Comparison of ENCODE assay signal across 9 mouse cellular contexts in genomic region chr3:123516784-123517183, GRCm38 (mm10).
DNase-seq lines count a peak whose midpoint lies in the region; ATAC-seq lines count a peak whose summit lies in the region.
"Had no signal": no experiment of that assay in that cellular context is flagged by ENCODE, and none has a peak within 500 bp of the region (broad histone marks: within the 10 kb centered on the region; RNA-seq: fewer than 3 reads in every experiment).

No protein-coding gene starts in this region.

- DNase-seq in adrenal gland, adult 2 months: peak; percentile 31
- DNase-seq in adrenal gland, adult 8-10 months: no peak
- DNase-seq in thymus, postnatal 25 days: peak; percentile 19
- DNase-seq in thymus, postnatal 10 days (ENCODE audit: low spot score in 2 of 2): no peak
- DNase-seq in embryonic facial prominence, embryonic 10.5 days (ENCODE audit: low spot score): peak; percentile 53
- peak; percentile 41 for DNase-seq in induced T-regulatory cell, adult 2 months (ENCODE audit: low read depth)
- DNase-seq: liver, embryonic 13.5 days had no signal

- 41% methylated on average over 4 of the region's 4 CpGs for WGBS in embryonic facial prominence, embryonic 10.5 days

- H3K27ac ChIP-seq in embryonic facial prominence, embryonic 10.5 days (replicated peaks): no peak overlapping the region
- H3K27ac ChIP-seq: liver, embryonic 13.5 days had no signal

- H3K27me3 ChIP-seq in embryonic facial prominence, embryonic 10.5 days (replicated peaks; ENCODE audit: low read depth, poor library complexity, severe bottlenecking): no peaks in the 10 kb centered on the region
- H3K27me3 ChIP-seq: liver, embryonic 13.5 days had no signal

- no peaks in the 10 kb centered on the region for H3K36me3 ChIP-seq in embryonic facial prominence, embryonic 10.5 days (replicated peaks)
- H3K36me3 ChIP-seq: liver, embryonic 13.5 days had no signal

- H3K4me1 ChIP-seq in embryonic facial prominence, embryonic 10.5 days: no peaks in the 10 kb centered on the region
- H3K4me1 ChIP-seq: liver, embryonic 13.5 days had no signal

- peak; percentile 66 for ATAC-seq in megakaryocyte, adult 5-6 weeks (ENCODE audit: poor library complexity, severe bottlenecking)
- no peak for ATAC-seq in erythroid progenitor cell, adult 5-6 weeks (replicated peaks; ENCODE audit: low FRiP score, poor library complexity, severe bottlenecking)

- H3K9me3 ChIP-seq in embryonic facial prominence, embryonic 10.5 days: no peaks in the 10 kb centered on the region
- H3K9me3 ChIP-seq: liver, embryonic 13.5 days had no signal

- H3K4me3 ChIP-seq in embryonic facial prominence, embryonic 10.5 days: no peak overlapping the region
- H3K4me3 ChIP-seq: liver, embryonic 13.5 days had no signal

Comparison
In these comparisons a context has a peak if more than half of its experiments do, and no peak if none do; other contexts are left out.
1. DNase-seq: peak in adrenal gland, adult 2 months (single experiment), thymus, postnatal 25 days (single experiment), embryonic facial prominence, embryonic 10.5 days (single experiment) and induced T-regulatory cell, adult 2 months (single experiment); none in adrenal gland, adult 8-10 months (single experiment) and thymus, postnatal 10 days (0 of 2).